Mouse (Mus musculus) MEL (cell line): Measurements from ENCODE around the gene Ikzf1. TPM values are rescaled to one million over a fixed set of nuclear protein-coding genes. Genes with fewer than 3 reads are reported as not detected.

Experiments used
- DNase-seq: peaks from one replicate; pipeline ENCODE4 v3.0.0; 2011; ENCODE audit warnings: low read depth, low spot score
- H3K27ac ChIP-seq: 2 replicates; pipeline ENCODE4 v1.5.1; 2012; ENCODE audit warnings: low read depth, mild to moderate bottlenecking, control low read depth, low read length, moderate library complexity; ENCODE audit not compliant: control insufficient read depth
- H3K27me3 ChIP-seq, 2 experiments: fragments of 150-350 bp in 1 of 2; sonication (generic) in 1 of 2; 2 replicates each; pipeline ENCODE4 v1.6.1; 2012; ENCODE audit warnings: low read length in 2 of 2, mild to moderate bottlenecking in 2 of 2, improper control_type of control experiment in 1 of 2, moderate library complexity in 1 of 2; ENCODE audit not compliant: insufficient read depth in 2 of 2, control insufficient read depth in 1 of 2
- H3K36me3 ChIP-seq, 2 experiments: 2 replicates each; pipeline ENCODE4 v1.6.1; 2012 to 2014; ENCODE audit warnings: low read length in 2 of 2, improper control_type of control experiment in 1 of 2, inconsistent platforms in 1 of 2, mild to moderate bottlenecking in 1 of 2; ENCODE audit not compliant: insufficient read depth in 2 of 2, control insufficient read depth in 1 of 2
- H3K4me1 ChIP-seq, 2 experiments: fragments of 150-350 bp in 1 of 2; sonication (generic) in 1 of 2; 2 replicates each; pipeline ENCODE4 v1.6.1; 2012; ENCODE audit warnings: low read length in 2 of 2, improper control_type of control experiment in 1 of 2, mild to moderate bottlenecking in 1 of 2; ENCODE audit not compliant: insufficient read depth in 2 of 2, control insufficient read depth in 1 of 2
- H3K4me3 ChIP-seq, 2 experiments: fragments of 150-350 bp in 1 of 2; sonication (generic) in 1 of 2; 2 replicates each; pipeline ENCODE4 v1.5.1; 2012; ENCODE audit warnings: low read depth in 2 of 2, low read length in 2 of 2, mild to moderate bottlenecking in 2 of 2, moderate library complexity in 2 of 2, control low read depth in 1 of 2, improper control_type of control experiment in 1 of 2; ENCODE audit not compliant: control insufficient read depth in 1 of 2, insufficient read depth in 1 of 2
- H3K79me2 ChIP-seq: 2 replicates; pipeline ENCODE4 v1.6.1; 2012; ENCODE audit warnings: mild to moderate bottlenecking, low read length, moderate library complexity; ENCODE audit not compliant: control insufficient read depth, poor library complexity, insufficient read depth
- H3K9ac ChIP-seq: 2 replicates; pipeline ENCODE4 v1.6.1; 2012; ENCODE audit warnings: low read depth, mild to moderate bottlenecking, control low read depth, low read length, moderate library complexity; ENCODE audit not compliant: control insufficient read depth, poor library complexity, severe bottlenecking
- H3K9me3 ChIP-seq: fragments of 150-350 bp; sonication (generic); replicated peaks from 2 replicates; pipeline ENCODE4 v1.6.1; 2012; ENCODE audit warnings: mild to moderate bottlenecking, low read length, improper control_type of control experiment, moderate library complexity; ENCODE audit not compliant: insufficient read depth
- BHLHE40 ChIP-seq: IDR thresholded peaks from 2 replicates; pipeline ENCODE4 v1.6.1; 2012; ENCODE audit warnings: low read depth, mild to moderate bottlenecking, inconsistent platforms, low read length, improper control_type of control experiment, borderline replicate concordance
- CHD2 ChIP-seq: IDR thresholded peaks from 2 replicates; pipeline ENCODE4 v1.6.1; 2011; ENCODE audit warnings: low read length, improper control_type of control experiment
- CTCF ChIP-seq, 3 experiments: IDR thresholded peaks in 2 of 3; conservative IDR thresholded peaks in 1 of 3; 2 replicates each; pipeline ENCODE4 v1.5.1; 2011 to 2012; ENCODE audit warnings: low read length in 3 of 3, low read depth in 2 of 3, mild to moderate bottlenecking in 2 of 3, improper control_type of control experiment in 1 of 3, inconsistent platforms in 1 of 3, mixed read lengths in 1 of 3, moderate library complexity in 1 of 3; ENCODE audit not compliant: control insufficient read depth in 1 of 3, insufficient read depth in 1 of 3, poor library complexity in 1 of 3, severe bottlenecking in 1 of 3
- E2F4 ChIP-seq: IDR thresholded peaks from 2 replicates; pipeline ENCODE4 v1.6.1; 2011; ENCODE audit warnings: low read depth, low read length, improper control_type of control experiment, borderline replicate concordance
- ELF1 ChIP-seq: IDR thresholded peaks from 2 replicates; pipeline ENCODE4 v1.6.1; 2014; ENCODE audit warnings: low read depth, mild to moderate bottlenecking, inconsistent platforms, low read length, improper control_type of control experiment, moderate library complexity
- EP300 ChIP-seq, 2 experiments: IDR thresholded peaks; 2 replicates each; pipeline ENCODE4 v1.6.1; 2011; ENCODE audit warnings: improper control_type of control experiment in 2 of 2, low read length in 2 of 2, low read depth in 1 of 2, mild to moderate bottlenecking in 1 of 2
- ETS1 ChIP-seq: IDR thresholded peaks from 2 replicates; pipeline ENCODE4 v1.6.1; 2012; ENCODE audit warnings: low read depth, mild to moderate bottlenecking, inconsistent platforms, low read length, improper control_type of control experiment, moderate library complexity
- GABPA ChIP-seq: IDR thresholded peaks from 2 replicates; pipeline ENCODE4 v1.6.1; 2012; ENCODE audit warnings: low read depth, mild to moderate bottlenecking, inconsistent platforms, low read length, improper control_type of control experiment, moderate library complexity
- MAFK ChIP-seq: IDR thresholded peaks from 2 replicates; pipeline ENCODE4 v1.6.1; 2011; ENCODE audit warnings: low read depth, mild to moderate bottlenecking, low read length, improper control_type of control experiment, borderline replicate concordance
- MAZ ChIP-seq: IDR thresholded peaks from 2 replicates; pipeline ENCODE4 v1.6.1; 2012; ENCODE audit warnings: low read depth, mild to moderate bottlenecking, inconsistent platforms, low read length, improper control_type of control experiment
- MXI1 ChIP-seq: IDR thresholded peaks from 2 replicates; pipeline ENCODE4 v1.6.1; 2011; ENCODE audit warnings: mild to moderate bottlenecking, low read depth, low read length, improper control_type of control experiment
- NRF1 ChIP-seq: IDR thresholded peaks from 2 replicates; pipeline ENCODE4 v1.6.1; 2014; ENCODE audit warnings: low read depth, mild to moderate bottlenecking, inconsistent platforms, low read length, improper control_type of control experiment, moderate library complexity; ENCODE audit not compliant: poor library complexity, insufficient read depth, severe bottlenecking
- POLR2A ChIP-seq, 2 experiments: IDR thresholded peaks; 2 replicates each; pipeline ENCODE4 v1.6.1; 2011 to 2012; ENCODE audit warnings: low read length in 2 of 2, mild to moderate bottlenecking in 2 of 2, control low read depth in 1 of 2, improper control_type of control experiment in 1 of 2, low read depth in 1 of 2, moderate library complexity in 1 of 2; ENCODE audit not compliant: control insufficient read depth in 1 of 2, insufficient read depth in 1 of 2, poor library complexity in 1 of 2
- RAD21 ChIP-seq: IDR thresholded peaks from 2 replicates; pipeline ENCODE4 v1.6.1; 2011; ENCODE audit warnings: mild to moderate bottlenecking, low read depth, low read length, improper control_type of control experiment
- RCOR1 ChIP-seq: IDR thresholded peaks from 2 replicates; pipeline ENCODE4 v1.6.1; 2012; ENCODE audit warnings: low read depth, mild to moderate bottlenecking, inconsistent platforms, low read length, improper control_type of control experiment
- SMC3 ChIP-seq: IDR thresholded peaks from 2 replicates; pipeline ENCODE4 v1.6.1; 2011; ENCODE audit warnings: low read depth, low read length, improper control_type of control experiment
- TAL1 ChIP-seq: IDR thresholded peaks from 2 replicates; pipeline ENCODE4 v1.6.1; 2012; ENCODE audit warnings: mild to moderate bottlenecking, inconsistent platforms, low read length, moderate library complexity, mixed read lengths
- TBP ChIP-seq: IDR thresholded peaks from 2 replicates; pipeline ENCODE4 v1.8.0; 2011; ENCODE audit warnings: low read depth, low read length, improper control_type of control experiment
- UBTF ChIP-seq: IDR thresholded peaks from 2 replicates; pipeline ENCODE4 v1.6.1; 2012; ENCODE audit warnings: low read depth, mild to moderate bottlenecking, inconsistent platforms, low read length, improper control_type of control experiment, moderate library complexity, borderline replicate concordance; ENCODE audit not compliant: insufficient read depth
- ZC3H11A ChIP-seq: IDR thresholded peaks from 2 replicates; pipeline ENCODE4 v1.6.1; 2012; ENCODE audit warnings: low read depth, mild to moderate bottlenecking, inconsistent platforms, low read length, improper control_type of control experiment
- ZMIZ1 ChIP-seq: IDR thresholded peaks from 2 replicates; pipeline ENCODE4 v1.6.1; 2012; ENCODE audit warnings: low read depth, mild to moderate bottlenecking, inconsistent platforms, low read length, improper control_type of control experiment, moderate library complexity
- polyA plus RNA-seq, 2 experiments: library from polyadenylated mRNA; stranded (reverse) in 1 of 2; unstranded in 1 of 2; fragments of >175 nt in 1 of 2; fragments of >200 nt in 1 of 2; gene quantifications; 2 replicates each; pipeline versions ENCODE4 v1.2.1 to v1.2.4; 2012; ENCODE audit warnings: low replicate concordance in 2 of 2, low read depth in 1 of 2; ENCODE audit not compliant: insufficient read length in 2 of 2, insufficient read depth in 1 of 2, missing spikeins in 1 of 2
- total RNA-seq: library from RNA; depleted of rRNA; stranded (reverse); fragments of 300-350 nt; gene quantifications from 2 replicates; pipeline ENCODE4 v1.2.3, GENCODE M21; 2012

Gene Ikzf1
- total and polyA plus RNA-seq, 3 experiments: 28.0 to 128 (median 90.6) TPM

- H3K9ac ChIP-seq: no peak overlapping the region
- H3K4me3 ChIP-seq: no peak overlapping the region
- TF ChIP-seq SMC3 (no peak), TBP (no peak), UBTF (no peak), RCOR1 (no peak), MAZ (no peak), ZC3H11A (no peak), E2F4 (no peak), MAFK (no peak), NRF1 (no peak), ETS1 (no peak), GABPA (no peak), MXI1 (no peak), RAD21 (no peak)
- H3K27me3 ChIP-seq: no peaks in the 10 kb centered on the region
- DNase-seq: no peak
- H3K9me3 ChIP-seq: no peaks in the 10 kb centered on the region
- H3K36me3 ChIP-seq: peaks cover 9 to 39% of the 10 kb centered on the region in 2 experiments; a peak in 3 of 4 replicates
- H3K27ac ChIP-seq: no peak overlapping the region
- peaks cover 0 to 2% of the 10 kb centered on the region in 2 experiments; a peak in 1 of 4 replicates for H3K4me1 ChIP-seq
- H3K79me2 ChIP-seq: no peaks in the 10 kb centered on the region
These were observed 81.9 kb downstream of the Ikzf1 start for GRCm38 (mm10) chr11:11766736-11767135.

- DNase-seq: no peak
- Histone ChIP-seq H3K4me3 (no peak overlapping the region), H3K79me2 (no peaks in the 10 kb centered on the region), H3K27me3 (no peaks in the 10 kb centered on the region), H3K36me3 (peaks cover 2 to 35% of the 10 kb centered on the region in 2 experiments; a peak in 3 of 4 replicates), H3K9ac (no peak overlapping the region), H3K4me1 (0 out of 4 replicates have a peak, but pooled peaks cover 0 to 2% of the 10 kb centered on the region in 2 experiments), H3K9me3 (no peaks in the 10 kb centered on the region), H3K27ac (no peak overlapping the region)
- TF ChIP-seq ELF1: no peak
- TF ChIP-seq POLR2A (IDR thresholded peaks at IDR 0.05; ENCODE audit: control insufficient read depth in 1 of 2, insufficient read depth in 1 of 2, low read depth in 1 of 2, low read length in 2 of 2, poor library complexity in 1 of 2): no peak
- TF ChIP-seq ZMIZ1: no peak
- TF ChIP-seq CTCF (IDR thresholded peaks at IDR 0.05 in 2 of 3, conservative IDR thresholded peaks at IDR 0.05 in 1 of 3; ENCODE audit: control insufficient read depth in 1 of 3, insufficient read depth in 1 of 3, low read depth in 2 of 3, low read length in 3 of 3, poor library complexity in 1 of 3, severe bottlenecking in 1 of 3): no peak
- TF ChIP-seq BHLHE40: no peak
- no peak for TF ChIP-seq ETS1
- TF ChIP-seq TAL1: no peak
- no peak for TF ChIP-seq EP300 (IDR thresholded peaks at IDR 0.05; ENCODE audit: low read depth in 1 of 2, low read length in 2 of 2)
- no peak for TF ChIP-seq CHD2
These were observed 83.3 kb downstream of the Ikzf1 start for GRCm38 (mm10) chr11:11768057-11768456.
